Mouse (Mus musculus): Measurements from ENCODE around the gene Ercc4. TPM values are rescaled to one million over a fixed set of nuclear protein-coding genes. Genes with fewer than 3 reads are reported as not detected.
A peak's percentile ranks its signal among the peaks of the same experiment; 100 is the strongest.

Ercc4 gene
- polyA plus RNA-seq, 1 experiment from 2014 or later: 8.9 TPM

DNA sequence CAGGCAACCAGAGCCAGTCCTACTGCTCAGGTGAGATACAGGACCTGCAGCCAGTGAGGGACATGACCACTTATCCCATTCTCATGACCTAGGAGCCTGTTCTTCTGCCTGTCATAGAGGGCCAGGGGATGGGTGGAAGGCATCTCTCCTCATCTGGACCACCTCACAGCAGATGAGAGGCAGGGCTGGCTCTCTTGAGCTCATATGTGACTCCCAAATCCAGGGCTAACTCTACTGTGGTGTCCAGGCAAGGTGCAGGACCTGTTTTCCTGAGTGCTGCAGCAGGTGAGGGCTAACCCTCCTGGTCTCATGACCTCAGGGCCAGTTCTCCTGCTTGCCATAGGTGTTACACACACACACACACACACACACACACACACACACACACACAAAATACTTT, 44.9 kb downstream of the Ercc4 start:
- Histone ChIP-seq H3K4me1 (peaks cover 14% of the 10 kb centered on the region), H3K9me3 (no peaks in the 10 kb centered on the region), H3K27me3 (ENCODE audit: insufficient read depth, poor library complexity, severe bottlenecking) (no peaks in the 10 kb centered on the region), H3K36me3 (peaks cover 4% of the 10 kb centered on the region; the same call in 1 of the 2 replicates), H3K4me3 (no peak overlapping the region), H3K27ac (no peak overlapping the region)
- peak; percentile 68 for DNase-seq (ENCODE audit: low spot score)

DNA sequence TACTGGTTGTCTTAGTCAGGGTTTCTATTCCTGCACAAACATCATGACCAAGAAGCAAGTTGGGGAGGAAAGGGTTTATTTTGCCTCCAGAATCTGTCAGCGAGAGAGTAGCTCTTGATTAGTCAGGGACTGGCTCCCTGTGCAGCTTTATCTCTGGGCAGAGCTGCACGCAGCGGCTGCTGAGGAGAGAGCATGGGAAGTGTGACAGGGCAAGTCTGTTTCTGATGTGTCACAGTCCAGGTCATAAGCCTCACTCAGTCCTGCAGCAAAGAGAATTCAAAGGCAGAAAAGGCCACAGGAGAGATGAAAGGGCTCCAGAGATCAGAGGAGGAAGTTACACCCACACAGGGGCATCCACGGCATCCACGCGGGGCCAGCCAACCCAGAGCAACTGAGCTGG, 47.8 kb downstream of the Ercc4 start:
- no peaks in the 10 kb centered on the region for H3K9me3 ChIP-seq
- no peaks in the 10 kb centered on the region for H3K36me3 ChIP-seq
- WGBS: 9% methylated on average over 6 of the region's 6 CpGs
- no peaks in the 10 kb centered on the region for H3K27me3 ChIP-seq (ENCODE audit: insufficient read depth, poor library complexity, severe bottlenecking)
- peaks cover 18% of the 10 kb centered on the region for H3K4me1 ChIP-seq
- H3K4me3 ChIP-seq: no peak overlapping the region
- peak; percentile 84 for DNase-seq (ENCODE audit: low spot score)
- H3K27ac ChIP-seq: peak overlapping the region; percentile 24; the same call in 1 of the 2 replicates

DNA sequence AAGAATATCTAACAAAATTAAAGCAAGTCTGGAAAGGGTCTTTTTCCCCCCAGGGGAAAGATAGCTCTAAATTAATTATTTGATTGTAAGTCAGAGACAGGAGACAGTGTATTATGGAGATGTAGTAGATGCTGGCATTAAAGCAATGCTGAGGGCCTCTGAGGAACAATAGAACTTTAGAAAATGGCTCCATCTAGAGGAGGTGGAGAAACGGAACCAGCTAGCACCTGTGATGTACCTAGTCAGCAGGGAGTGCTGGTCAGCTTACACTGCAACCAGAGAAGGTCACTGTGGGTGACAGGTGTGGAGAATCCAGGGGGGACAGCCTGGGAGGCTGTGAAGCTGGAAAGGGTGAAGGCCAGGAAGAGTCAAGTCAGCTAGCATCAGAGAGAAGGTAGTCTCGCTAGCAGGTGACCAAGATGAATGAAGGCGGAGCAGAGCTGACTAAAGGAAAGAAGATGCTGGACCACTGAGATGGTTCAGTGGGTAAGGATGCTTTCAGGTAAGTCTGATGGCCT, 48.7 kb downstream of the Ercc4 start:
- H3K36me3 ChIP-seq: no peaks in the 10 kb centered on the region
- 58% methylated on average over 3 of the region's 3 CpGs for WGBS
- H3K4me3 ChIP-seq: no peak overlapping the region
- H3K4me1 ChIP-seq: peaks cover 18% of the 10 kb centered on the region
- no peaks in the 10 kb centered on the region for H3K9me3 ChIP-seq
- no peak overlapping the region for H3K27ac ChIP-seq
- DNase-seq (ENCODE audit: low spot score): peak; percentile 55
- no peaks in the 10 kb centered on the region for H3K27me3 ChIP-seq (ENCODE audit: insufficient read depth, poor library complexity, severe bottlenecking)

DNA sequence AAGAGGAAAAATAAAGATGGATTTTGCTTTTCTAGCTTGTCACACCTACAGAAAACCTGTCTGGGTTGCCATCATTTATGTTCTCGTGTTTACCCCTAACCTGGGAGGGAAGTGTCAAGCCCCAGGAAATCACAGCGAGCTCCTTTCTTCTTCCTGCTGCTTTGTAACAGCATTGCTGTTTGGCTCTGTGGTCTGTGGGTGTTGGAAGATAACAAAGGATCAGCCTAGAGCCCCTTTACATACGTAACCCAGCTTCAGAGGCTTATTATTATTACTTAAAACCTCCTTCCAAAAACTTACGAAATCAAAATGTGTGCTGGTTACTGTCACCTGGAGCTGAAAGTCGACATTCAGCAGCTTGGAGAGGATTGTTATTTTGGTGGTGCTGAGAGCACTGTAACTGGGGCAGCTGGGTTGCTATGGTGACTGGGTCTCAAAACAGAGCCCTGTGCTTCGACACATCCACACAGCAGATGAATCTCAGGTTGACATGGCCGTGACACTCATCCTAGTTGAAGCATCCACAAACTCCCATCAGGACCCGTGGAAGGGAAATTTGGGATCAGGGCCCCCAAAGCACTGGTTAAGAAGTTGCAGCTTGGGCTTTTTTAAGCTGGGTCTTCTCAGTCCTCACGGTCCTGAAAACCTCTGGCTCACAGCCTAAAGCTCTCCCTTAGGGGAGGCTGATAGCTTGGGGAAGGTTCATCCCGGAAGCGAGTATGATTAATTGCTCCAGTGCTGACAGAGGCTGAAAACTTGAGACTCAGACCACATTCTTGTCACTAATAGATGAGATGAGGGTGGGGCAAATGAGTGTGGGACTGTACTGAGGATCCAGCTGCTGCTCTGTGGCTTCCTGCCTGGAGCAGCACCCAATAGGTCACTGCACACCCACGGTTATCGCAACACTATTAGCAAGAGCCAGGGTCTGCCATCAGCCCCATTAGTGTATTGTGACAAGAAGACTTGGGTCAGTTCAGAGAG, 49.7 kb downstream of the Ercc4 start:
- DNase-seq (ENCODE audit: low spot score): peak; percentile 78
- H3K27me3 ChIP-seq (ENCODE audit: insufficient read depth, poor library complexity, severe bottlenecking): no peaks in the 10 kb centered on the region
- no peaks in the 10 kb centered on the region for H3K9me3 ChIP-seq
- H3K36me3 ChIP-seq: no peaks in the 10 kb centered on the region
- H3K27ac ChIP-seq: peak overlapping the region; percentile 31
- WGBS: 31% methylated on average over 13 of the region's 13 CpGs
- peaks cover 18% of the 10 kb centered on the region for H3K4me1 ChIP-seq
- H3K4me3 ChIP-seq: 0 out of 2 replicates have a peak overlapping the region, but pooled peaks have one; percentile 37

DNA sequence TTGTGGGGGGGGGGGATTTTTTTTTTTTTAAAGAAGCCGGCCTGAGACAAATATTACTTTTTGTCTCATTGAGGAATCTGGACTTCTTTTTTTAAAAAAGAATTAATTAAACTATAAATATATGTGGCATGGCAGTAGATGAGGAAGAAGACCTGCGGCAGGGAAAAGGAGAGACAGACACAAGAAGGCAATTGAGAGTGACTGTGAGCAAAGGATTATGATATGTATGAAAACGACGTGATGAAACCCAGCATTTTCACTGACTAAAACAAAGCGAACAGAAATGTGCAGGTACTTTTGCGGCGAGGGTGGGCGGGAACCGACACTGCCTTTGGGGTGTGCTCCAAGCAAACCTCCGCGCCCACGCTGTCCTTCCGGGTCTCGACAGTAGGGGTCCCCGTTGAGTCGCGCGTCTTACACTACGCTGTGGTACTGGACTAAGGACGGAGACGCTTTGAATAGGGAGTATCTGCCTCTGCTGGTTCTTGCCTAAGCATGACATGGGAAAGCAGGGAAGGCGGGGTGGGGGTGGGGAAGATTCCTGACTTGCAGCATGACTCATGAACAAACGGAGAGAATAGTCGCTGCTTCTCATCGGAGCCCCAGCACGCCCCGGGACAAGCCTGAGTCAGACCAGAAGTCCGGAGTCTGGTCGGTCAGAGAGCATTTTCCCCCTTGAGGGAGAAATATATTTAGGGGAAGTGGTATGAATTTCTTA, 50.6 kb downstream of the Ercc4 start:
- H3K4me1 ChIP-seq: peaks cover 18% of the 10 kb centered on the region
- WGBS: 5% methylated on average over 29 of the region's 29 CpGs
- no peaks in the 10 kb centered on the region for H3K27me3 ChIP-seq (ENCODE audit: insufficient read depth, poor library complexity, severe bottlenecking)
- peak overlapping the region; percentile 37 for H3K4me3 ChIP-seq
- H3K36me3 ChIP-seq: no peaks in the 10 kb centered on the region
- H3K9me3 ChIP-seq: no peaks in the 10 kb centered on the region
- no peak overlapping the region for H3K27ac ChIP-seq
- peak; percentile 96 for DNase-seq (ENCODE audit: low spot score)

DNA sequence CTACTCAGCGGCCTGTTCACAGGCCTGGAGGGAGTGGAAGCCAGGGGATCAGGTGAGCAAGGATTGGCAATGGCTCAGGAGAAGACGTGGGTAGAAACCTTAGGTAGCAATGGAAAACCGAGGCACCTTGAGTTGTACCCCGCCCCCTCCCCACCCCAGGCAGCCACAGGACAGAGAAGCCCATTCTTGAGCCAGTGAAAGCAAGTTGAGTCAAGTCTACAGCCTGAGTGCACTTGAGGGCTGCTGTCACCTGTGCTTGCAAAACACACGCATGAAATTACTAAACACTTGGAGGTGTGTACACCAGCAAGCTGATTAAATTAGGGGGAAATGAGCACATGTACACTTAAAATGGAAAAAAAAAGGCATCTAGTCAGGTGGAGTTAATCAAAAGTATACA, 52.0 kb downstream of the Ercc4 start:
- 74% methylated on average over 5 of the region's 5 CpGs for whole genome bisulfite sequencing
- peak; percentile 66 for DNase-seq (ENCODE audit: low spot score)

DNA sequence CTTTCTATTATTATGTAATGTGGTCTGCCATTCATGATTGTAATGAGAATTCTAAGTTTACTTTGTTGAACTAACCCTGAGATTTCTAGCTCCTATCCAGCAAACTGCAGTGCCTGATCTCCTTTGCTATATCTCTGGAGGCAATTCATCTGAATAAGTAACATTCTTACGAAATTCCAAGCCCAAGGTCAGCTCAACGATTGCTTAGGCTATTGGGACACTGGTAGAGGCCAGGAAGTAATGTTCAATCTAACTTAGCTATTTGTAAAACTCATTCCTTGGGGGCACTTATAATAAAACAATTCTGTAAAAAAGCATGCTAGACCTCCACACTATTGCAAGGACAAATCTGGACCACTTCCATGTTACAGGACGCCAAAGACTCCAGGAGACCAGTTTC, 58.2 kb downstream of the Ercc4 start:
- H3K4me3 ChIP-seq: no peak overlapping the region
- WGBS: 68% methylated on average over 3 of the region's 3 CpGs
- no peaks in the 10 kb centered on the region for H3K4me1 ChIP-seq
- no peaks in the 10 kb centered on the region for H3K36me3 ChIP-seq
- no peaks in the 10 kb centered on the region for H3K27me3 ChIP-seq (ENCODE audit: insufficient read depth, poor library complexity, severe bottlenecking)
- 0 out of 2 replicates have a peak, but pooled peaks cover 6% of the 10 kb centered on the region for H3K9me3 ChIP-seq
- DNase-seq (ENCODE audit: low spot score): no peak
- H3K27ac ChIP-seq: no peak overlapping the region

More for the DNA sequence above, 52.0 kb downstream of the Ercc4 start:
- no peak overlapping the region for H3K4me3 ChIP-seq
- no peak overlapping the region for H3K27ac ChIP-seq
- no peaks in the 10 kb centered on the region for H3K36me3 ChIP-seq
- no peaks in the 10 kb centered on the region for H3K9me3 ChIP-seq
- peaks cover 18% of the 10 kb centered on the region for H3K4me1 ChIP-seq
- no peaks in the 10 kb centered on the region for H3K27me3 ChIP-seq (ENCODE audit: insufficient read depth, poor library complexity, severe bottlenecking)

DNA sequence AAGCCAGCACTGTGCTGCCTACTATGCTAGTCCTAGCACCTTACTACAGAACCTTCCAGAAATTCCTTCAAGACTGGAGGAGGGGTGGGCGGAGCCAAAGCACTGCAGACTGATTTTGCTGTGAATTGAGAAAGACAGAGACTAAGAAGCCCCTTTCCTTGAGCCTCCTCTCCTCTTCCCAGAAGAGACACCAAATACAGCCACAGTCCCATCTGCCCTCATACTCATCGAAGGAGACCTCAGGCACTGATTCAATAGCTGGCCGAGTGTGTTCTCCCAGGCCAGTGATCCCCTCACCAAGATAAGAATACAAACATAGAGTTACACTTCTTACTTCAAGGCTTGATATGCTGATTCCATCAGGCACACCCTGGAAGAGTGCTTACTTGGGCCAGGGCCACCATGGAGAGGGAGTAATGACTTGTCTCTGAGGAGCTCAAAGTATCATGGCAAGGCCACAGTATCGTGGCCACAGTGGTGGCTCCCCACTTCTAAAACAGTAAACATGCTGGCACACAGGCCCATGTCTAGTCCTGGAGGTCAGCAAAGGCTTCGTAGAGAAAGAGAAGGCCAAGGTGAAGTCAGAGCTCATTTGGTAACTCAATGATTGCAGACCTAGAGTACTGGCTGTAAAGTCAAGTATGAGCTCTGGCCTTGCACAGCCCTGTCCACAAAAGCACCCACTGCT, 63.7 kb downstream of the Ercc4 start:
- 77% methylated on average over 5 of the region's 5 CpGs for WGBS

DNA sequence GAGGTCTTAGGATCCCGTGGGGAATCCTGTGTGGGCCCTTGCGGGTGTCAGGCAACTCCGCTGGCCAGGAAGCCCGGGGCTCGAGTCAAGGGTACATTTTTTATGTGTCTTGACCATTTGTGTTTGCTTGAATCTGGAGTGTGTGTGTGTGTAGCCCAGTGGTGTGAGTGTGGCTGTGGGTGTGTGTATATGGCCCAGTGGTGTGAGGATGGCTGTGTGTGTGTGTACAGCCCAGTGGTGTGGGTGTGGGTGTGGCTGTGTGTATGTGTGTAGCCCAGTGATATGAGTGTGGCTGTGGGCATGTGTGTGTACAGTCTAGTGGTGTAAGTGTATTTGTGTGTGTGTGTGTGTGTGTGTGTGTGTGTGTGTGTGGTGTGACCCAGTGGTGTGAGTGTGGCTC, 73.0 kb downstream of the Ercc4 start:
- no peaks in the 10 kb centered on the region for H3K27me3 ChIP-seq (ENCODE audit: insufficient read depth, poor library complexity, severe bottlenecking)
- 0 out of 2 replicates have a peak, but pooled peaks cover 2% of the 10 kb centered on the region for H3K9me3 ChIP-seq
- no peaks in the 10 kb centered on the region for H3K4me1 ChIP-seq
- peak; percentile 72 for DNase-seq (ENCODE audit: low spot score)
- no peaks in the 10 kb centered on the region for H3K36me3 ChIP-seq
- no peak overlapping the region for H3K27ac ChIP-seq
- no peak overlapping the region for H3K4me3 ChIP-seq
- 94% methylated on average over 5 of the region's 5 CpGs for WGBS

More for the DNA sequence above, 63.7 kb downstream of the Ercc4 start:
- no peaks in the 10 kb centered on the region for H3K36me3 ChIP-seq
- no peaks in the 10 kb centered on the region for H3K27me3 ChIP-seq (ENCODE audit: insufficient read depth, poor library complexity, severe bottlenecking)
- no peak overlapping the region for H3K27ac ChIP-seq
- DNase-seq (ENCODE audit: low spot score): peak; percentile 55
- H3K4me3 ChIP-seq: no peak overlapping the region
- no peaks in the 10 kb centered on the region for H3K9me3 ChIP-seq
- H3K4me1 ChIP-seq: no peaks in the 10 kb centered on the region

DNA sequence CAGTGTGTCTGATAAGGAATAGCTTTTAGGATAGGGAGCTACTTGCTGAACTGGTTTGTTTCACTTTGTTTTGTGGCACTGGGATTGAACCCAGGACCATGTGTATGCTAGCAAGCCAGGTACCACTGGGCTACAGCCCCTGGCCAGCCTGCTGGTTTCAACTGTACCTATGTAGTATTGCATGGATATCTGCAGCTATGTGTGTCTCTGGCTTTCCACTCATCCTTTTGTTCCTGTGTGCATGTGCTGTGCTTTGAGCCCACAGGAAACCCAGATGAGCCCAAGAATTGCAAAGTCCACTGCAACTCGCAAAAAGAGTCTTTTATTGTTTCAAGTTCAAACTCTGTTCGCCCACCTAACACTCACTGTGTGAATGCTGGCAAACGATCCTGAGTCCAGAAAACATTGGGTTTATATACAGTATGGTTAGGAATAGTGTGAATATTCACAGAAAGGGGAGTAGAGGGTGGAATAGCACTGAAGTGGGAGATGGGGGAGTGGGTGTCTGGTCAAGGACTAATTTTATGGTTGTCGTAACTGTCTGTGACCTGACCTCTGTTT, 73.8 kb downstream of the Ercc4 start:
- DNase-seq (ENCODE audit: low spot score): peak; percentile 62
- H3K27ac ChIP-seq: no peak overlapping the region
- H3K4me1 ChIP-seq: no peaks in the 10 kb centered on the region
- 82% methylated on average over 4 of the region's 4 CpGs for WGBS
- H3K4me3 ChIP-seq: no peak overlapping the region
- H3K27me3 ChIP-seq (ENCODE audit: insufficient read depth, poor library complexity, severe bottlenecking): no peaks in the 10 kb centered on the region
- no peaks in the 10 kb centered on the region for H3K36me3 ChIP-seq
- 0 out of 2 replicates have a peak, but pooled peaks cover 2% of the 10 kb centered on the region for H3K9me3 ChIP-seq

DNA sequence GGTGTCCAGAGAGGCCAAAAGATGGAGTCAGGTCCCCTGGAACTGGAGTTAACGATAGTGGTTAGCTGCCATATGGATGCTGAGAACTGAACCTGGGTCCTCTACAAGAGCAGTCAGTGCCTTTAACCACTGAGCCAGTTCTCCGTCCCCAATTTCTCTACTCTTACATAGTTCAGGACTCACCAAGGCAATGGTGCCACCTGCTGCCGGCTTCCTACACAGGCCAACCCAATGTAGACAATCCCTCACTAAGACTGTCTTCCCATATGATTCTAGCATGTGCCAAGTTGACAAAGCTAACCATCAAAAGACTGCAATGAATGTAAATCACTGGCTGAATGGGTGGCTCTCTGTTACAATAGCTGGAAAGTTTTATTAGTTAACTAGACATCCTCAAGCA, 74.9 kb downstream of the Ercc4 start:
- peaks cover 9% of the 10 kb centered on the region for H3K4me1 ChIP-seq
- H3K4me3 ChIP-seq: no peak overlapping the region
- no peaks in the 10 kb centered on the region for H3K36me3 ChIP-seq
- H3K9me3 ChIP-seq: 0 out of 2 replicates have a peak, but pooled peaks cover 2% of the 10 kb centered on the region
- DNase-seq (ENCODE audit: low spot score): no peak
- WGBS: 86% methylated on average over 3 of the region's 3 CpGs
- H3K27ac ChIP-seq: no peak overlapping the region
- H3K27me3 ChIP-seq (ENCODE audit: insufficient read depth, poor library complexity, severe bottlenecking): no peaks in the 10 kb centered on the region

DNA sequence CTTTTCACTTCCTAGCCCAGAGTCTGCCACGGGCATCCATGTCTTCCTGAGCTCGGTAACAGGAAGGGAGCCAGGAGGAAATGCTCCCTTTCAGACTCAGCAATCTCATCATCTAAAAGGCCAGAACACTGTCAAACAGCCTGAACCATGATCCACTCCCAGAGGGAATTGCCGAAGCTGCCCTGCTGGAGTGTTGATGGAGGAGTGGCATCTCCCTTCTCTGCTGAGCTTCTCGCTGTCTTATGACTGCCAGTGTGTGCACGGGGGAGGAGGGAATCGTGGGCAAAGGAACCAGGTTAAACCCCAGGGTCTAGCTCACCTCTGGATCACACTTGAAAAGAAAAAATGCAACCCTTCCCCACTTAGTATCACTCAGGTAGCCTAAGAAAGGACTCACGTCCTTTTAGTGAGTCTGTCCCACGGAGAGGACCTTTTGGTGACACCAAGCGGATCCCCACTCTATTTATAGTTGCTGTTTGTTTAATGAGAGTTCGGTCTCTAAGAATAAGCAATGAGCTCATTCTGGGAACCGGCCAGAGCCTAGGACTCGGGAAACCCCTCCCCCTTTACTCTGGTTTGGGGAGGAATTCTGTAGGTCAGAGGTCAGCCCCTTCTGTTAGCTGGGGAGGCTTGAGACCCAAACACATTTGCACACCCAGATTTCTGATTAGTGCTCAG, 80.1 kb downstream of the Ercc4 start:
- Histone ChIP-seq H3K27me3 (ENCODE audit: insufficient read depth, poor library complexity, severe bottlenecking) (no peaks in the 10 kb centered on the region), H3K4me3 (0 out of 2 replicates have a peak overlapping the region, but pooled peaks have one; percentile 10), H3K36me3 (no peaks in the 10 kb centered on the region), H3K9me3 (no peaks in the 10 kb centered on the region), H3K27ac (peak overlapping the region; percentile 81), H3K4me1 (peaks cover 51% of the 10 kb centered on the region)
- DNase-seq (ENCODE audit: low spot score): no peak
- WGBS: 17% methylated on average over 12 of the region's 12 CpGs
